7 mouse cellular contexts compared by ENCODE assay signal in the genomic region with DNA sequence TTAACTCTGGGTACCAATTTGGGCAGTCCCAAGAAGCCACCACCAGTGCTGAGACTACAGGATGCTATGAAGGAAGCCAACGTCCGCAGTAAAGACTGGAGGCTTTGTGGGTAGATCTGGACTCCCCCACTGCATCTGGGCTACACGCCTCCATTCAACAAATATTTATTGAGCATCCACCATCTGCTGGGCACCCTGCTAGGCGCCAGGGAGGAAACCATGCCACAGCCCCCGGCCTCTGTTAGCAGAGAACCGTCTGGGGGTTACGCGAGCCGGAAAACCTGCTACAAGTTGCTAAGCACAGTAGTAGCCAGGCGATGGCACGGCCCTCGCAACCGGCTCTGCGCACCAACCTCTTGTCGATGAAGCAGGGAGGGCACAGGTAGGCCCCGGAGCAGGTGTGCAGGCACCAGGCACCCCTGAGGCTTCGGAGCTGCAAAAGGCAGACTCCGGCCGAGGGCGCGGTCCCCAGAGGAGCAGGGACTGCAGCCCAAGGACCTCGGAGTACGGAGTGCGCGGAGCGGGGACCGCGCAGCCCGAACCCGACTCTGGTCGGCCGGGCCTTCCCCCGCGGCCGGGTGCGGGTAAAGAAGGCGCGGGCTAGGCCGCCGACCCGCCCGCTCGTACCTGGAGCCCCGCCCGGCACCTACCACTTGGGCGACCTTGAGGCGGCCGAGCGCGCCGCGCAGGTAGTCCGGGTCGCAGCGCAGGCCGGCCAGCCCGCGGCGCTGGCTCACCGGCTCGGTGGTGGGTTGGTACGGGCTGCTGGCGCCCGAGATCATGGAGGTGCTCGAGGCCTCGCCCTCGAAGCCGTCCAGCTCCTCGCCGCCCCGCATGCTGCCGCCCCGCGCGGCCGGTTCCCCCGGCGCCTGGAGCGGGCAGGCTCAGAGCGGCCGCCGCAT. TPM values are rescaled to one million over a fixed set of nuclear protein-coding genes. Genes with fewer than 3 reads are reported as not detected.
A peak's percentile ranks its signal among the peaks of the same experiment; 100 is the strongest.
DNase-seq lines count a peak whose midpoint lies in the region; ATAC-seq lines count a peak whose summit lies in the region.

No protein-coding gene starts in this region.

- intact Hi-C loops in left cerebral cortex, postnatal 36 days (cut with DNase I), result loop anchor here (5.0 kb wide), 1 partner anchor 47 kb away; a partner anchor contains a TSS

- peak overlapping the region; percentile 80 for H3K9ac ChIP-seq in forebrain, embryonic 11.5 days (ENCODE audit: low read length)
- peak overlapping the region; percentile 76 for H3K9ac ChIP-seq in hindbrain, embryonic 14.5 days

- peak; percentile 7 for DNase-seq in MEL-GATA-1-ER (ENCODE audit: extremely low read depth, low read depth)
- peak; percentile 60 for DNase-seq in brain, adult 2 months (ENCODE audit: low read depth, low spot score)
- DNase-seq in forebrain, embryonic 11.5 days (ENCODE audit: low spot score), result no peak
- DNase-seq in hindbrain, embryonic 14.5 days (ENCODE audit: low spot score), result peak; percentile 60
- peak; percentile 53 to 65 for DNase-seq in left cerebral cortex, postnatal 36 days (ENCODE audit: low spot score in 2 of 2)
- DNase-seq in right cerebral cortex, postnatal 14 days, result peak; percentile 40

- H3K27ac ChIP-seq in forebrain, embryonic 11.5 days (ENCODE audit: low read depth, low read length), result peak overlapping the region; percentile 18; the same call in 1 of the 2 replicates
- peak overlapping the region; percentile 74 for H3K27ac ChIP-seq in hindbrain, embryonic 14.5 days

- under 1% methylated on average over 80 of the region's 82 CpGs for WGBS in forebrain, embryonic 11.5 days
- WGBS in hindbrain, embryonic 14.5 days, result under 1% methylated on average over 69 of the region's 82 CpGs

- peak overlapping the region; percentile 78 for H3K4me3 ChIP-seq in forebrain, embryonic 11.5 days (ENCODE audit: low read depth, low read length)
- H3K4me3 ChIP-seq in hindbrain, embryonic 14.5 days (replicated peaks; ENCODE audit: low read length), result peak overlapping the region; percentile 73
- H3K4me3 ChIP-seq in megakaryocyte, embryonic 14.5 days (replicated peaks), result peak overlapping the region; percentile 93

- peaks cover 9% of the 10 kb centered on the region for H3K4me1 ChIP-seq in forebrain, embryonic 11.5 days (replicated peaks; ENCODE audit: control insufficient read depth, insufficient read depth, low read length)
- peaks cover 15% of the 10 kb centered on the region for H3K4me1 ChIP-seq in hindbrain, embryonic 14.5 days (replicated peaks; ENCODE audit: control insufficient read depth, insufficient read depth, low read length)
- H3K4me1 ChIP-seq in megakaryocyte, embryonic 14.5 days, result peaks cover 23% of the 10 kb centered on the region

- H3K4me2 ChIP-seq in forebrain, embryonic 11.5 days (ENCODE audit: low read depth, low read length, severe bottlenecking), result peak overlapping the region; percentile 97
- H3K4me2 ChIP-seq in hindbrain, embryonic 14.5 days (replicated peaks), result peak overlapping the region; percentile 69

- ATAC-seq in forebrain, embryonic 11.5 days (replicated peaks; ENCODE audit: low FRiP score), result peak; percentile 74
- peak; percentile 79 for ATAC-seq in hindbrain, embryonic 14.5 days (ENCODE audit: low FRiP score)

- H3K36me3 ChIP-seq in forebrain, embryonic 11.5 days (ENCODE audit: control insufficient read depth, insufficient read depth, low read length), result no peaks in the 10 kb centered on the region
- H3K36me3 ChIP-seq in hindbrain, embryonic 14.5 days (replicated peaks; ENCODE audit: control insufficient read depth, insufficient read depth), result no peaks in the 10 kb centered on the region
- no peaks in the 10 kb centered on the region for H3K36me3 ChIP-seq in megakaryocyte, embryonic 14.5 days (replicated peaks; ENCODE audit: low read length)

- H3K9me3 ChIP-seq in forebrain, embryonic 11.5 days (ENCODE audit: control insufficient read depth, low read length), result no peaks in the 10 kb centered on the region
- H3K9me3 ChIP-seq in hindbrain, embryonic 14.5 days (ENCODE audit: control insufficient read depth, low read length), result no peaks in the 10 kb centered on the region
- H3K9me3 ChIP-seq in megakaryocyte, embryonic 14.5 days, result peaks cover 16% of the 10 kb centered on the region

- H3K27me3 ChIP-seq in forebrain, embryonic 11.5 days (ENCODE audit: control insufficient read depth, insufficient read depth, low read length), result no peaks in the 10 kb centered on the region
- no peaks in the 10 kb centered on the region for H3K27me3 ChIP-seq in hindbrain, embryonic 14.5 days (ENCODE audit: control insufficient read depth, insufficient read depth, low read length)
- peaks cover 35% of the 10 kb centered on the region for H3K27me3 ChIP-seq in megakaryocyte, embryonic 14.5 days (replicated peaks)

RNA-seq across cellular contexts. Expression of a gene that starts 0.6 kb away (rescaled TPM):
- 3.3 and 3.6 TPM in 2 replicates for polyA plus RNA-seq in forebrain, embryonic 11.5 days (2014; fragmentation: Nextera tagmentation; extraction: Ambion mirVana)
- 3.5 and 3.8 TPM in 2 replicates for polyA plus RNA-seq in hindbrain, embryonic 14.5 days (2014; fragmentation: Nextera tagmentation; extraction: Ambion mirVana)
- total RNA-seq in left cerebral cortex, postnatal 36 days (2021), result 10 to 100 TPM; 79.5 to 82.1 TPM
- 0.69 and 1.2 TPM in 2 replicates for polyA plus RNA-seq in megakaryocyte, embryonic 14.5 days (2012; ENCODE audit: insufficient read depth, low replicate concordance)

RNA-seq across cellular contexts. Expression of a gene that starts 47.8 kb away (rescaled TPM):
- 101 and 105 TPM in 2 replicates for polyA plus RNA-seq in forebrain, embryonic 11.5 days (2014; fragmentation: Nextera tagmentation; extraction: Ambion mirVana)
- 89.9 and 96.5 TPM in 2 replicates for polyA plus RNA-seq in hindbrain, embryonic 14.5 days (2014; fragmentation: Nextera tagmentation; extraction: Ambion mirVana)
- total RNA-seq in left cerebral cortex, postnatal 36 days (2021), result 100 to 1,000 TPM; 276 to 310 TPM
- polyA plus RNA-seq in megakaryocyte, embryonic 14.5 days (2012; ENCODE audit: insufficient read depth, low replicate concordance), result 5.1 and 12.1 TPM in 2 replicates

RNA-seq across cellular contexts. Expression of a gene that starts 55.8 kb away (rescaled TPM):
- 66.8 and 70.9 TPM in 2 replicates for polyA plus RNA-seq in forebrain, embryonic 11.5 days (2014; fragmentation: Nextera tagmentation; extraction: Ambion mirVana)
- 39.5 and 44.7 TPM in 2 replicates for polyA plus RNA-seq in hindbrain, embryonic 14.5 days (2014; fragmentation: Nextera tagmentation; extraction: Ambion mirVana)
- 10 to 100 TPM; 11.9 to 12.1 TPM for total RNA-seq in left cerebral cortex, postnatal 36 days (2021)
- 64.5 and 65.4 TPM in 2 replicates for polyA plus RNA-seq in megakaryocyte, embryonic 14.5 days (2012; ENCODE audit: insufficient read depth, low replicate concordance)
